Mouse (Mus musculus): ENCODE data around the gene 4931422A03Rik. TPM values are rescaled to one million over a fixed set of nuclear protein-coding genes. Genes with fewer than 3 reads are reported as not detected.
"Not testable (repeated sequence)": the region's sequence is repeated elsewhere in the genome, so short reads cannot be mapped to it uniquely, and the experiment has no call there.

The 4931422A03Rik gene
- not detected for total RNA-seq (2021)
- long read RNA-seq, experiment 1, partial matches to known transcripts, result 0 of 1 reads
- long read RNA-seq, experiment 1, other reads (novel, unspliced or antisense), result 1 of 1 reads
- long read RNA-seq, experiment 2, result 0 reads

DNA sequence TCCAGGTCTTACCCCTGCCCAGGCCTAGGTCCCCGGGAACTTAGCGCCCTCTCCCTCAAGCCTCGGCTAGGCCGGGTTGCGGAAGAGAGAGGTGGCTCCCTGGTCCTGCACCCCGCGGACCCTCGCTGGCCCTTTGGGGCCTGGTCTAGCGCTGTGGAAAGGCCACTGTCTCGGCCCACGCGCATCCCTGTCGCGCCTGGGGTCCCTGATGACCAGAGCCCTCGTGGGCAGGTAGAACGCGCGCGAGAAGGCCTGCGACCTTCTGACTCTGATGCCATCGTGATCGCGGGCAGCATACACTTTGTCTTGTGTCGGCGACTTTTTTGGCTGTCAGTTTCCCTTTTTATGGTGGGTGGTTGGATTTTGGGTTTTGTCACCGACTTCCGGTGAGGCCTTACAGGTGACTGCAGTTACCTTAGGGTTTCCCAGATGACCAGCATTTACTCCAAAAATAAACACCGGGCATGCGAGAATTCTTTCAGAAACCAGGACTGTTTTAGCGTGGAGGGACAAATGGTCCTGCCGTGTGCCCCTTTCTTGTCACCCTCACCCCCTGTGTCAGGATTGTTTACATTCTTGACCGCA, at the start of gene 4931422A03Rik:
4931422A03Rik (minus strand) TSS at position 223 of the 585 bp plus-strand sequence.
- no peak for DNase-seq

DNA sequence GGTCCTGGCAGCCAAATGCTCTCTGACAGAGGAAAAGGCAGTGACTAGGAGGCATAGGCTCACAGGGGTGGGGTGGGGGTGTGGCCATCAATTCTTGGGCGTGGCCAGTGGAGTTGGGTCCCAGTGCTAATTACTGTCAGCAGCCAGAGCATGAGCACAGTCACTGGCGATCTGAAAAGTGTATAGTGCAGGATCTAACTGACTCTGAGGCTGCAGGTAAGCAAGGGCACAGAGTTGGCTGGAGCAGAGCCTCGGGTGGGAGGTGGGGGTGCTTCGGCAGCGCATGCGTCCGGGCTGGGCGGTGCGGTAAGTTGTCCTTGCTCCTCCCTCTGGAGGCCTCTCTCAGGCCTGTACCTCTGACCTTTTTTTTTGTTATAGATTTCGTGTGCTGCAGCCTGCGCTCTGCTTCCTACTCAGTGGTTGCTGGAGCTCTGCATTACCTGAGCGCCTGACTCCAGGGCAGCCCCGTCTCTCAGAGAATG, 41.6 kb upstream of the 4931422A03Rik start, which contains the start of gene Cd59b:
Cd59b (plus strand) TSS at position 146 of the 482 bp plus-strand sequence.
- DNase-seq, result peak; percentile 32

DNA sequence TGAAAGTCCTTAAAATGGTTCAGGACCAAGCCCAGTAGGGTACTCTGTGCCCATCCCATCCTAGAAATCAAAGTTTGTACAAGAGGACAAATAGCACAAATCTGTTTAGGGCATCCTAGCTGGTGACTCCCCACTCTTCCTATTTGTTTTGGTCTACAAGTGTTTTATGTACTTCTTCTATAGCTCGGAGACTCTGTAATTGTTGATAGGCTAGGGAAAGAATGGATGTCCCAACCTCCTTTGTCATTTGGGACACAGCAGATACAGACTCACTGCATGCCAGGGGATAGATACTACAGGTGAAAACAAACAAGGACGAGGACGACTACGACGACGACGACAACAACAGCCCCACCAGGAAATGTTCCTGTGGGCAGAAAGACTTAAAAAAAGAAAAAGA, 40.3 kb upstream of the 4931422A03Rik start, which contains the start of gene Gm10799:
Gm10799 (minus strand) TSS at position 101 of the 400 bp plus-strand sequence.
- not testable (repeated sequence) for DNase-seq

DNA sequence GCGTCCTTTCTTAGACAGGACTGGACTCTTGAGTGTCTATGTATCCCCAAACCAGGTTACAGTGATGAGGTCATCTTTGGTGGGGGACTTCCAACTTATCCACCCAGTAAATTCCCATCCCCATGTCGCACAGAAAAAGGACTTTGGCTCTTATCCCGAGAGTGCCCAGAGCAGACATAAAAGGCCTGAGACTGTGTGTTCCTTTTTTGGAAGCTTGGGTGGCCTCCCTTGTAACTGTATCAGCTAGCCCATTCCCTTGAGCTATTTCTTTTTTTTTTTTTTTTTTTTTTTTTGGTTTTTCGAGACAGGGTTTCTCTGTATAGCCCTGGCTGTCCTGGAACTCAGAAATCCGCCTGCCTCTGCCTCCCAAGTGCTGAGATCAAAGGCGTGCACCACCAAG, 37.4 kb upstream of the 4931422A03Rik start, which contains the start of gene Gm10912:
Gm10912 (plus strand) TSS at position 301 of the 400 bp plus-strand sequence.
- not testable (repeated sequence) for DNase-seq

DNA sequence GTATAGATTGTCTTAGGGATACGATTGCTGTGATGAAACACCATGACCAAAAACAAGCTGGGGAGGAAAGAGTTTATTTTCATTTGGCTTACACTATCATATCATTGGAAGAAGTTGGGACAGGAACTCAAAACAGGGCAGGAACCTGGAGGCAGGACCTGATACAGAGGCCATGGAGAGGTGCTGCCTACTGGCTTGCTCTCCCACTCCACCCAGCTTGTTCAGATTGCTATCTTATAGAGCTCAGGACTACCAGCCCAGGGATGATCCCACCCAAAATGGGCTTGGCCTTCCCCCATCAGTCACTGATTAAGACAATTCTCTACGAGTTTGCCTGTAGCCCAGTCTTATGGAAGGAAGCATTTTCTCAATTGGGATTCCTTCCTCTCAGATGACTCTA, 36.0 kb upstream of the 4931422A03Rik start:
- no peak for DNase-seq

DNA sequence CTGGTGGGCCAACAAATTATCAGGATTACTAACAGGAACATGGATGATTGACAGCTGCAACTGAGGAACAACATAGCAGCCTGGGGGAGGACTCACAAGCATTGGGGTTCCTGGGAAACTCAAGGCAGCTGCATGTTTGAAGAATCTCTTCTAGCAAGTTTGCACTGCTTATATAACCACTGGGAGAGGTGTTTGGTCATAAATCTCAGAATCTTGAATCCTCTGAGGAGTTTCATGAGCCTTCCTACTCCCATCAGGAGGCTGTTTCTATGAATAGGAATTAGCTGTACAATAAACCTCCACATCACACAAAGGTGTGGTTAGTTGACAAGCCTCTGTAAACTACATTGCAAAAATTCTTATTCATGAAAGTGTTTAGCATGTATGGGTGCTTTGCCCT, 34.5 kb upstream of the 4931422A03Rik start:
- DNase-seq, result no peak

DNA sequence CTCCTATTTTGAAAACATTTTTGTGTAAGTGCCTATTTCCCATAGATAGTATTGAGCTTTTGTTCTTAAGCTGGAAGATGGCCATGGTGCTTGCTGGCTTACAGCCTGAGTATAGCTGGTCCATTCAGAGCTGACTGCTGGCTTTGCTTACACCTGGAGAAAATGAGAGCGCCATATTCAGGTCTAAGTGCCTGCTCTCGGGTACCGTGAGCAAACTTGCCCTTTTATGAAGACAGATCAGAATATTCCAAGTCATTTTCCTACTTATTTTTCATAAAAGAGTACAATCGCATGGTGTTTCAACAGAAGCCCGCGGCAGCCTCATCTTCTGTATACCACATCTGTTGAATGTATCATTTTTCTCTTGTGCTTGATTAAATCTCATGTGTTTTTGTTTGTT, 32.8 kb upstream of the 4931422A03Rik start:
- no peak for DNase-seq

DNA sequence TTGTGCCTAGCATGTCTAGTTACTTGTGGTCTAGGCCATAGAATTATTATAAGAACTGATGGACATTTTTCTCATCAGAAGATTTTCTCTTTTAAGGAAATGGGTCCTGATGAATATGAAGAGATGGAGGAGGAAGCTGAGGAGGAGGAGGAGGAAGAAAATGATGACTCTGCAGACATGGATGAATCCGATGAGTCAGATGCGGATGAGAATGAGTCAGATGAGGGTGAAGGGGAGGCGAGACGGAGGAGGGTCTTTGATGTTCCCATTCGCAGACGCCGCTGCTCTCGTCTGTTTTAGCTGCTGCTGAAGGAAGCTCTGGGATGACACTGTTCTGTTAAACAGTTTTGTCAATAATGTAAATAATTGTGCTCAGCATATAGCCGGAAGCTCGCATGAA, 31.6 kb upstream of the 4931422A03Rik start:
- DNase-seq, result no peak

DNA sequence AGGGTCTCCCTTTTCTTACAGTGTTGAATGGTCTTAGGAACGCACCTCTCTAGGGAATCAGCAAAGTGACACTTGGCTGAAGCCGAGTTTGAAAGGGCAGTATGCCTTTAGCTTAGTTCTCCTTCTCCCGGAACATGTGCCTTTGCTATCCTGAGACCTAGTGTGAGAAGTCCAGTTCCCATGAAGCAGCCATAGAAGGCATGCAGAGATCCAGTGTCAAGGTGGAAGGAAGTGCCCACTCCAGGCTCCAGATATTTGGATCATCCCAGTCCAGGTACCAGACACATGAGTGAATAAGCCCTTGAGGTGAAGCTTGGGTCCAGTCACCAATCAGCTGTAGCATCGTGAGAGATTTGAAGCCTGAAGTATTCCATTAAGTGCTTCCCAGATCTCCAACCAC, 30.8 kb upstream of the 4931422A03Rik start:
- DNase-seq, result no peak

DNA sequence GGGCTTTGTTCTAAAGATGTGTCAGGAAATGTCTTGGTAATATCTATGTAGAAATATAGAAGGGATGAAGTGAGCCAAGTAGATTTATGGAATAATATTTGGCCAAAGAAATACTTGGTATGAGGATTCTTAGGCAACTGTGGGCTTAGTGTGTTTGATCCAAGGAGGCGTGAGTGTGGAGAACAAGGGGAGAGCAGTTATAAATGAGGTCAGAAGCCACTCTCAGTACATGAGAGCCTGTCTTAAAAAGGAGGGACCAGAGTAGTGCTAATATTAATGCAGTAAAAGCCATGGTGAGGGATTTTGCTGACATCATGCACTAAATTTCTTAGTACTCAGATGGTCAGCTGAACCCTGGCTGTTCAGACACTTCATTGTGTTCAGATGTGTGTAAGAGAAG, 30.2 kb upstream of the 4931422A03Rik start:
- DNase-seq, result no peak

DNA sequence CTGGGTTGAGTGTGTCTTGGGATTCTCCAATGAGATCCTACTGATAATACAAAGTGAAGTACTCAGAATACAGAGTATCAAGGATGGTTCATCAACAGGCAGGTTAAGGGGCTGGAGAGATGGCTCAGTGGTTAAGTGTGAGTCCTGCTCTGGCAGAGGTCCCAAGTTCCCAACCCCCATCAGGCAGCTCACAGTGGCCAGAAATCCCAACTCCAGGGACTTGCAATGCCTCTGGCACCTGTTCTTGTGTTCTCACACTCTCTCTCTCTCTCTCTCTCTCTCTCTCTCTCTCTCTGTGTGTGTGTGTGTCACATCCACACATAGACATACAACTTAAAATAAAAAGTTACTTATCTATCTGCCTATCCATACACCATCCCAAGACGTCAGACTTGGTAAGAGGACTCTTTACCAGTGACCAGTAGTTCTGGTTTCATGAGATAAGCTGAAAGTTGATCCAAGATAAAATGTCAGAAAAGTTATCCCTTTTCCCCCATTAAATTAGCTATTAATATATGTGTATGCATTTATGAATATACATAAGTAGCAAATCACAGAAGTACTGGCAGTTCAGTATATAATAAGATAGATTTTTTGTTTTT, 16.4 kb upstream of the 4931422A03Rik start:
- peak; percentile 39 for DNase-seq

DNA sequence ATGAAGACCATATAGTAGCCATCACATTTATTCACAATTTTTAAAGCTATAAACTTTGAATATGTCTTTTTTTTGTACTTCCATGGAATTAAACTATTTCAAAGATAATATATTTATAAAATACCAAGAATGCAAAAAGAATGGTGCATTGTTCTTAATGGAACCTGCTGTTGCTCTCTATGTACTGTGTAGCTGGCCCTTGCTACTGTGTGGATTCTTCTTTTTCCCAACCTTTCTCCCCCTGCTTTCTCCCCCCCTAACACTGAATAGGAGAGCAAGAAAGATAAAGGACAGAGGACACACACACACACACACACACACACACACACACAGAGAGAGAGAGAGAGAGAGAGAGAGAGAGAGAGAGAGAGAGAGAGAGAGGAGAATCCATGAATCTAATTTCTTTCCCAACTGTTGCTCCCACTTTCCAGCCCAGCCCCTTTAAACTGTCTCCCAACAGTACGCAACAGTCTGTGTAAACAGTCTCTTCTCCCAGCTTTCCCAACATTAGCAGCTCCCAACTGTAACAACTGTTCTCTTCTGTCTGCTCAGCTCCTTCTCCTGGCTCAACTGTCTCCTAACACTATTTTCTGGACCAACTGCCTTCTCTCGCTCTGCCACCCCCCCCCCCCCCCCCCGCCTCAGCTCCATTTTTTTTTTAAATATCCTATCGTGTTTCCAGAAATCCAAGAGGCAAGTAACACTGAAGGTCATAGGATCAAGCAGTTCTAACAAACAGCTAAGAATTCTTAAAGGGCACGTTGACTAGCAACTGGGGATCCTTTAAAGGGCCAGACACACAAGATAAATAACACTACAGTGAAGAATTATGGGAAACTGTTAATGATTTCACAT, 15.7 kb upstream of the 4931422A03Rik start:
- no peak for DNase-seq

DNA sequence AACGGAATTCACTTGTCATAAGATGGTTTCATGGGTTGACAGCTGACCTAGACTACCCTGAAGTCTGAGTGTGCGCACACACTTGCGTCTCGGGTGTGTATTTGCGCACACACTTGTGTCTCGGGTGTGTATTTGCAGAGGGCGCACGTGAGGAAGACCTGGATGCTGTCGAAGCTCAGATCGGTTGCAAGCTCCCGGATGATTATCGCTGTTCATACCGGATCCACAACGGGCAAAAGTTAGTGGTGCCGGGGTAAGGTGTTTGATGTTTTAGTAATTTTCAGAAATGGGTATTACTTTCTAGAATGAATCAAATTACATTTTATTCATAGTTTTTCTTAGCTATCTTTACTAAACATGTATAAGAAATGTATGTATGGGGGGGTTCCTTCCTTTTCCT, 14.6 kb upstream of the 4931422A03Rik start:
- DNase-seq, result no peak

DNA sequence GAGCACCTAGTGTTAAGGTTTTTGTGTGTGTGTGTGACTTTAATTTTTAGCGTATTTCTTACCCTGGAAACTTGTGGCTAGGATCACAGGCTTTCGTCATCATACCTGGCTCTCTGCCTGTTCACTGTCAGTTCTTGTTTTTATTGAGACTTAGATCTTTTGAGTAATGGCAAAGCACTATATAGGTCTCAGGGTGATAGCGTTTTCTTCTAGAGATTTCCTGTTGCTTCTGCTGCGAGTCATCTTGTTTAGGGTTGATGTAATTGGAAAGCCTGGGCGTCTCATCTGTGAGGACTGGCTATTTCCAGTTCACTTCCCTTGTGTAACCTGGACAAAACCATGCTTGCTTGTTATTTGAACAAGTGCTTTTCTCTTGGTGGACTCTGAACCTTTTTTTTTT, 13.5 kb upstream of the 4931422A03Rik start:
- no peak for DNase-seq

DNA sequence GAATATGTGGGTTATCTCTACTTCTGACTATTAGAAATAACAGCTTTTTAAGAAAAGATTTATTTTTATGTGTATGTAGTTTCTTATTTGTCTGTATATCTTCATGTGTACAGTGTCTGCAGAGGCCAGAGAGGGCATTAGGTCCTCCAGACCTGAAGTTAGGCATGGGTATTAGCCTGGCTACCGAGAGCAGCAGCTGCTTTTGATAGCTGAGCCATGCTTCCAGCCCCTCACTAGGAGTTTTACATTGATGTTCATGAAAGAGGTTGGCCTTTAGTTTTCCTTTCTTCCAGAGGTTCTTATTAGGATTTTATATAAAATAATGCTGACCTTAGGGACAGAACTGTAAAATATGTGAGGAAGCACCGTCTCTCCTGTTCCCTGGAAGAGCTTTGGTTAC, 10.1 kb upstream of the 4931422A03Rik start:
- no peak for DNase-seq

DNA sequence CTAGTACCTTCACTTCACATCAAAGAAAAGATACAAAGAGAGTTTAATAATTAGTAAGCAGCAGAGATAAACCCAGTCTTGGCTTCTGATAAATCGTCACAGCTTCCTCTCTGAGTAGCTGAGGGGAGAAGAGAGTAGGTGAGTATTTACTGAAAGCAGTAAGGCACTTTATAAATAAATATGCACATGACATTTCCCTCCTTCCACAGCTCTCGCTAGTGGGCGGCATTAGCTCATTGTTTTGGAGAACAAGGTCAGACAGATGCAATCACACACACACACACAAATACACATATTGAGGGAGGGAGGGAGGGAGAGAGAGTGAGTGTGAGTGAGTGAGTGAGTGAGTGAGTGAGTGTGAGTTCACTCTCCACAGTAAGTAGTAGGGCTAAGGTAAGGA, 8.2 kb upstream of the 4931422A03Rik start:
- DNase-seq, result no peak

DNA sequence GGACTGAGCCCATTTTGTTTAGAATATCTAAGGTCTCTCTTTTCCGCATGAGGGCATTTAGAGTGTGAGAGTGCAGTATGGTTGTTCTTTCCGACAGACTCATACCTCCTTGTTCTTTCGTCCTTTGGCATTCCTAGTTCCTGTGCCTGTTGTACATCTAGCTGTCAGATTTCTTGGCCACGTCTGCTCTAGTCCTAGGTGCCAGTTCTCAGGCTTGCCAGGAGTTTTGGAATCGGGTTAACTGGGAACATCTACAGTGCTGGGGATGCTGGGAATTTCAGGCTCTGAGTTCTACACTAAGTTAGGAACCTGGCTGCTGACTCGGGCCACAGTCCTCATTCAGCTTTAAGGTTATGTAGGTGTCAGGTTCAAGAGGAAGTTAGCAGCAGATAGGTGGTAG, 7.4 kb upstream of the 4931422A03Rik start:
- peak; percentile 45 for DNase-seq

DNA sequence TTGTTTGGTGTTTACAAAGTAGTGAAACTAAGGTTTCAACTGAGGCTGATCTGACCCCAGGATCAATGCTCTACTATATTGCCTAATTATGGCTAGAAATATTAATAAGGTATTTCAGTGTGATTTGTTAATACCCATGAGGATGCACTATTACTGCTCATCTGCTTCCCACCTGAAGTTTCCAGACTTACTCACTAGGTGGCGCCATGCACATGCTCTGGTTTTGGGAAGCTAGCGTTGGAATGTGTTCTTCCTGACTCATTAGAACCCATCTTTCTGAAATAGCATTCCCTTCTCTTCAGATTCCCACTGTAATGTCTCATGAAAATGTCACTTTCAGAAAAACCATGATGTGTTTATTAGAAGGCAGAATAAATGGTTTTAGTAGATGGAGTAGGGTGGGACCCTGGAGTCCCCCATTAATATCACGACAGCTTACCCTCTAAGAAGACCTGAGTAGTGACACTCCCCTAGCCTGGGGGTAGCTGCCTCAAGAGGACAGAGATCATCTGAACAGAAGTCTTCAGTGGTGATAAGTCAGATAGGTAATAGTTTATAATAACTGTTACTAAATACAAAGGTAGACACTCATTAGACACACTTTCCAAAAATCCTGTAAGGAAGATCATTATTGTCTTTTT, 6.8 kb upstream of the 4931422A03Rik start:
- DNase-seq, result peak; percentile 34

DNA sequence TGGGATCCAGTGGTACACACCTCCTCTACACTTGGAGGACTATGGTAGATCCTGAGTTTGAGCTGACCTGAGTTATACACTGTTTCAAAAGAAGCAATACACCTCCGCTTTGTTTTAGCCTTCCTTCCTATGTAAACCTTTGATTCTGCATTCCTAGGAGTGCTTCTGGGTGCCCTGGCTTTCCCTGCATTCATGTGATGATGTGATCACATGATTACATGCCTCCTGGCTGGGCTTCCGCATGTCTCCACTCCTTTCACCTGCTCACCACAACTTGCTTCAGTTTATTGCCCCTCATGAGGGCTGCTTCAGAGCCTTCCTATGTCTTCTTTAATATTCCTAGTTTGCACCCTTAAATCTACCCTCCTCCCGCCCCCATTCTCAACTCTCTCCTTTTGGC, 3.9 kb upstream of the 4931422A03Rik start:
- no peak for DNase-seq

DNA sequence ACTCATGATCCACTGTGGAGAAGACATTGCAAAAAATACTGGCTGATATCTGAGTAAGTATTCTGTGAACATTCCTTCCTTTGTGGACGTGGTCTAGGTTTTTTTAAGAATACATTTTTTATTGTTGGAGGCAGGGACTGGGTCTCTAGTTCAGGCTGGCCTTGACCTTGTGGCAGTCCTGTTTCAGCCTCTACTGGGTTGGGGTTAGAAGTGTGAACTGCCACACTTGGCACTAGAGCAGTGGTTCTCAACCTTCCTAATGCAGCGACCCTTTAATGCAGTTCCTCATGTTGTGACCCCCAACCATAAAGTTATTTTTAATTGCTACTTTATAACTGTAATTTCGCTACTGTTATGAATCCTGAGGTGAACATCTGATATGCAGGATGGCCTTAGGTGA, 2.2 kb upstream of the 4931422A03Rik start:
- no peak for DNase-seq

DNA sequence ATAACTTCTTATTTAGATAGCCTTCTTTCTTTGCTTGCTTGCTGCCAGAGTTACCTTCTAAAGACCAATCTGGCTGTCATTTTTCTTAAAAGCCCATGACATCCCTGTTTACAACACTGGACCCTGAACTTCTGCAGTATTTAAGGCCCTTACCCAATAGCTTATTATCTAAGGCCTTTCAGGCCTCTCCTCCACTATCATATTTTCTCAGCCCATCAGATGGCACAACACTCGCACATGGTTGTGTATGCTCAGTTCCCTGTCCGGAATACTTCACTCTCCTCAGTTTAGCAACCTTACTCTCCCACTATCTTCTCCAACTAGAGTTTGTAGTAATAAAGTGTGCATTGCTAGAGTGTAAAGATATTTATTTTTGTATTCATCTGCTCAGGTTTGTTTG, 913 bp upstream of the 4931422A03Rik start:
- no peak for DNase-seq
